Mouse (Mus musculus) hindbrain, embryonic 11.5 days (tissue): ENCODE results near the gene Wwc1. TPM values are rescaled to one million over a fixed set of nuclear protein-coding genes. Genes with fewer than 3 reads are reported as not detected.

Experiments used
- ATAC-seq: fragments of 200-750 bp; cut with Nextera tagmentation; 2 replicates; pipeline ENCODE4 v1.8.0; 2017; ENCODE audit warnings: mild to moderate bottlenecking, moderate TSS enrichment, moderate library complexity; ENCODE audit not compliant: low FRiP score
- DNase-seq: peaks from one replicate; pipeline ENCODE4 v3.0.0-alpha.2; 2015; ENCODE audit warnings: low spot score
- H3K27ac ChIP-seq: fragments of 300-500 bp; sonication (generic); 2 replicates; pipeline ENCODE4 v1.5.1; 2014; ENCODE audit warnings: mild to moderate bottlenecking, low read depth, low read length
- H3K27me3 ChIP-seq: fragments of 300-500 bp; sonication (generic); 2 replicates; pipeline ENCODE4 v1.6.1; 2014; ENCODE audit warnings: mild to moderate bottlenecking, low read length, moderate library complexity, mixed read lengths; ENCODE audit not compliant: control insufficient read depth, insufficient read depth
- H3K36me3 ChIP-seq: fragments of 300-500 bp; sonication (generic); 2 replicates; pipeline ENCODE4 v1.6.1; 2014; ENCODE audit warnings: mild to moderate bottlenecking, low read length, moderate library complexity, mixed read lengths; ENCODE audit not compliant: control insufficient read depth, insufficient read depth
- H3K4me1 ChIP-seq: fragments of 300-500 bp; sonication (generic); replicated peaks from 2 replicates; pipeline ENCODE4 v1.6.1; 2014; ENCODE audit warnings: low read length, mixed read lengths; ENCODE audit not compliant: control insufficient read depth, insufficient read depth
- H3K4me2 ChIP-seq: fragments of 300-500 bp; sonication (generic); replicated peaks from 2 replicates; pipeline ENCODE4 v1.6.1; 2014; ENCODE audit warnings: mild to moderate bottlenecking, low read depth, low read length
- H3K4me3 ChIP-seq: fragments of 300-500 bp; sonication (generic); 2 replicates; pipeline ENCODE4 v1.5.1; 2014; ENCODE audit warnings: low read depth, low read length
- H3K9ac ChIP-seq: fragments of 300-500 bp; sonication (generic); 2 replicates; pipeline ENCODE4 v1.6.1; 2014; ENCODE audit warnings: low read depth, low read length
- H3K9me3 ChIP-seq: fragments of 300-500 bp; sonication (generic); 2 replicates; pipeline ENCODE4 v1.6.1; 2016; ENCODE audit warnings: low read length; ENCODE audit not compliant: control insufficient read depth
- WGBS: fragments of 180-500 bp; shearing (Covaris S2); extraction: QIAGEN DNeasy Blood & Tissue Kit; methylation state at CpG from one replicate; pipeline ENCODE4 v1.1.7; 2014; 5-methylcytosine and 5-hydroxymethylcytosine counted together
- polyA plus RNA-seq: library from polyadenylated mRNA; unstranded; fragments of >200 nt; fragmentation: Nextera tagmentation; extraction: Ambion mirVana; gene quantifications from 2 replicates; pipeline ENCODE4 v1.2.1, GENCODE M21; 2014

Gene Wwc1
- polyA plus RNA-seq, 1 experiment from 2014 or later: 7.0 TPM

DNA sequence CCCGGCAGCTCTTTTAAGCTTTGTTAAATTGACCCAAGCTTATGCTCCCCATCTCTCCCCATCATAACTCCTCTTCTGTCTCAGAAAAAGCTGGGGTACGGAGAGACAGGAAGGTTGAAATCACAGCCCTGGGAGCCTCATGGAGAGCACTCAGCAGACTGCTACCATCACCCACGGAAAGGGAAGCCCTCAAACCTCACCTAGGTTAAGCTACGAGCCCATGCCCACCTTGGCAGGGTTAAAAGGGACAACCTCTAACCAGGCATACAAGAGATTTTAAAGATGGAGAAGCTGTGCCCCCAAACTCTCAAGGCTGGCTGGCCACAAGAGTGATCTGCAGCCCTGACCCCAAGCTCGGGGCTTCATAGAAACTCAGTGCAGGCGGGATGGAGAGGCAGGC lies 3.2 kb downstream of the Wwc1 start:
- no peak overlapping the region for H3K4me3 ChIP-seq
- no peak for ATAC-seq
- H3K4me1 ChIP-seq: peaks cover 20% of the 10 kb centered on the region

DNA sequence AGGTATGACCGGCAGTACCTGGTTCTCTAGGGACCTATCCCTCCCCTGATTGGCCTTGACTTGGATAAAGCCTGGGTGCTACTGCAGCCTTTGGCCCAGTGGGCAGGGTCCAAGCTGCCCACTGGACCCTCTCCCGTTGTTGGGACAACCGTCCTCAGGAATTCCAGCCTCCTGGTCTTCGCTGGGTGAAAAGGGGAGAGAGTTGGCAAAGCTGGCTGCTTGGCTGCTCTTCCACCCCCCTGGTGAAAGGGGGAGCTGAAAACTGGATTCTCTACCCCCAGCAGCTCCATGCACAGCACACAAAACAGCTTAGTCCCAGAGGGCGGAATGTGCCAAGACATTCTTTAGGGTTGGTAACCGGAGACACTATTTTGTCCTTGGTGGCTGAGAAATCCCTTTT lies 3.8 kb downstream of the Wwc1 start:
- no peaks in the 10 kb centered on the region for H3K9me3 ChIP-seq
- H3K27me3 ChIP-seq: no peaks in the 10 kb centered on the region
- no peak overlapping the region for H3K4me3 ChIP-seq
- peaks cover 21% of the 10 kb centered on the region for H3K4me1 ChIP-seq
- no peaks in the 10 kb centered on the region for H3K36me3 ChIP-seq
- H3K9ac ChIP-seq: no peak overlapping the region
- H3K4me2 ChIP-seq: no peak overlapping the region
- ATAC-seq (no peak), DNase-seq (no peak)
- 26% methylated on average over 6 of the region's 6 CpGs for WGBS
- no peak overlapping the region for H3K27ac ChIP-seq

More for the DNA sequence above, 3.2 kb downstream of the Wwc1 start:
- 43% methylated on average over 6 of the region's 6 CpGs for WGBS
- no peaks in the 10 kb centered on the region for H3K36me3 ChIP-seq
- peak overlapping the region; percentile 20; the same call in 1 of the 2 replicates for H3K4me2 ChIP-seq
- H3K27me3 ChIP-seq: no peaks in the 10 kb centered on the region
- no peak for DNase-seq
- H3K9me3 ChIP-seq: no peaks in the 10 kb centered on the region
- no peak overlapping the region for H3K27ac ChIP-seq
- no peak overlapping the region for H3K9ac ChIP-seq

DNA sequence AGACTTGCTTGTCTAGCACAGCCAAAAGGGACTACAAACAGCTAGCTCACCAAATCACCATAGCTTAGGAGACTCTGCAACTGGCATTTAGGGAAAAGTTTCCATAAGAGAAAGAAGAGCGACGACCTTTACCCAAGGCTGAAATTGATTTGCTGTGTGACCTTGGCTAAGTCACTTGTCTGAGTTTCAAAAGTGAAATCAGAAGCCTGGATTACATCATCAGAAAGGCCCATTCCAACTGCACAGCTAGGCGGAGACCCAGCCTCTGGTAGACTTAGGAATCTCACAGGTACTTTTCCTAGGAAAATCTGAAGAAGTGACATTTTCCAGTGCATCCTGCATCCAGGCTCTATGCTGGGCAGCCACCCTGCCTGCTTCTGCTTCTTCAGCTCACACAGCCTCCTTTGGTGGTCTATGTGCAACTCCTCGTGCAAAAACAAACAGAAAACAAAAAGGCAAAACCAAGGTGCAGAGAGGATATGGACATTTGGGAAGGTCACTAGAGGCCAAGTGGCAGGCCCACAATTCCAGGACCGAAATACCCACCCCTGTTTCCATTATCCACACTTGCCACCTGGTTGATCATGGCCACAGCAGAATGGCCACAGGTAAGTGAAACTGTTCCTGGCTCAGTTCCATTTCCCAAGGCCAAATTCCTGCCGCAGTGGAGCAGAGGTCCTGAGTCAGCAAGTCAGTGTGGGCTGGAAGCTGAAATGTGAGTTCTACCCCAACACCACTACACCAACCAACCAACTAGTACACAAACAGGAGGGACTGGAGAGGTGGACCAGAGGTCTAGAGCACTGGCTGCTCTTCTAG lies 5.5 kb downstream of the Wwc1 start:
- H3K27ac ChIP-seq: no peak overlapping the region
- H3K36me3 ChIP-seq: no peaks in the 10 kb centered on the region
- H3K9ac ChIP-seq: no peak overlapping the region
- H3K9me3 ChIP-seq: no peaks in the 10 kb centered on the region
- no peak overlapping the region for H3K4me2 ChIP-seq
- no peak for ATAC-seq
- H3K27me3 ChIP-seq: no peaks in the 10 kb centered on the region
- 84% methylated on average over 6 of the region's 6 CpGs for whole genome bisulfite sequencing
- peaks cover 21% of the 10 kb centered on the region for H3K4me1 ChIP-seq
- no peak overlapping the region for H3K4me3 ChIP-seq
- no peak for DNase-seq

DNA sequence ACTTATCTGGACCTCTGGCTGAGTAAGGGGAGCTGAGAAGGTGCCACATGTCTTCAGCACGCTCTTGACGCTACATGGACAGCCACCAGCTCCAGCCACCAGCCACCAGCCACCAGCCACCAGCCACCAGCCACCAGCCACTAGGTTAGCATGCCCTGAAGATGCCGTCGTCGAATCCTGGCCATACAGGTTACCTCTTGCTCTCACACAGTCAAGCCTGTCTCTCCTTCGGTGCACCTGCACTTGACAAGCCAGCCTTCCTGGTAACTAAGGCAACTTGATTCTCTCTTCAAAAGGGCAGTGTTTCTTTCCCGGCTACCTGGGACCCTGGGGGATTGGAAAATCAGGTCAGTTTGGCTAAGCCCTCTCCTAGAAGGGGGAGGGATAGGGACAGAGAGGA lies 7.2 kb downstream of the Wwc1 start:
- DNase-seq (no peak), ATAC-seq (no peak)
- 29% methylated on average over 7 of the region's 7 CpGs for WGBS
- Histone ChIP-seq H3K4me2 (no peak overlapping the region), H3K9ac (no peak overlapping the region), H3K4me1 (peaks cover 17% of the 10 kb centered on the region), H3K4me3 (no peak overlapping the region), H3K27ac (peak overlapping the region; percentile 48; the same call in 1 of the 2 replicates), H3K36me3 (no peaks in the 10 kb centered on the region), H3K27me3 (no peaks in the 10 kb centered on the region), H3K9me3 (no peaks in the 10 kb centered on the region)

DNA sequence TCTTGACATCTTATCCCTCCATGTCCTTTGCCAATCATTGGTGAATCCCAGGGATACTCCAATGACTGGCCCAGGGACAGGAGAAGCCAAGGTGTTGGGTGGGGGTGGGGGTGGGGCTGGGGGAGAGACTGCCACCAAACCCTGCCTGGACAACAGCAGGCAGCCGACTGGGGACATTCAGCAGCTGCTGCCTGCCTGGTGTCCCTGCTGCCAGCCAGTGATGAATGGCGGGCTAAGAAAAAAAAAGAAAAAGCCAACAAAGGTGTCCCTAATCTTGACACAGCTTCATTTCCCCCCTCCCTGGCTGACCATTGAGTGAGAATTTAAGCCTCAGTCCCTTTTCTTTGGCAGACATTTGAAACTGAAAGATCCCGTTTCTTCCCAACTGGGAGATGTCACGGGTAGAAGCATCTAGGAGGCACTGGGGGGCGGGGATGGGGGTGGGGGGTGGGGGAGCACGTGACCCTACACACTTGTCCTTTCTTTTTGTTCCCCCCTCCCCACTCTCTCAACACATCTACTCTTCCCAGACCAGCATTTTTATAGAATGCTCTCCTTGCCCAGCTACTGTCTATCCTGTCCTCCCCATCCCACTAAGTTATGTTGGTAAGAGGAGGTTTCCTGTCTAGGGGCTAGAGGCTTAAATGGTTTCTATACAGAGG lies 7.9 kb downstream of the Wwc1 start:
- H3K27me3 ChIP-seq: no peaks in the 10 kb centered on the region
- H3K9ac ChIP-seq: no peak overlapping the region
- H3K9me3 ChIP-seq: no peaks in the 10 kb centered on the region
- peaks cover 17% of the 10 kb centered on the region for H3K4me1 ChIP-seq
- WGBS: 3% methylated on average over 6 of the region's 6 CpGs
- no peak overlapping the region for H3K4me3 ChIP-seq
- DNase-seq (peak; percentile 44), ATAC-seq (peak; percentile 62)
- H3K4me2 ChIP-seq: no peak overlapping the region
- no peaks in the 10 kb centered on the region for H3K36me3 ChIP-seq
- peak overlapping the region; percentile 43 for H3K27ac ChIP-seq

DNA sequence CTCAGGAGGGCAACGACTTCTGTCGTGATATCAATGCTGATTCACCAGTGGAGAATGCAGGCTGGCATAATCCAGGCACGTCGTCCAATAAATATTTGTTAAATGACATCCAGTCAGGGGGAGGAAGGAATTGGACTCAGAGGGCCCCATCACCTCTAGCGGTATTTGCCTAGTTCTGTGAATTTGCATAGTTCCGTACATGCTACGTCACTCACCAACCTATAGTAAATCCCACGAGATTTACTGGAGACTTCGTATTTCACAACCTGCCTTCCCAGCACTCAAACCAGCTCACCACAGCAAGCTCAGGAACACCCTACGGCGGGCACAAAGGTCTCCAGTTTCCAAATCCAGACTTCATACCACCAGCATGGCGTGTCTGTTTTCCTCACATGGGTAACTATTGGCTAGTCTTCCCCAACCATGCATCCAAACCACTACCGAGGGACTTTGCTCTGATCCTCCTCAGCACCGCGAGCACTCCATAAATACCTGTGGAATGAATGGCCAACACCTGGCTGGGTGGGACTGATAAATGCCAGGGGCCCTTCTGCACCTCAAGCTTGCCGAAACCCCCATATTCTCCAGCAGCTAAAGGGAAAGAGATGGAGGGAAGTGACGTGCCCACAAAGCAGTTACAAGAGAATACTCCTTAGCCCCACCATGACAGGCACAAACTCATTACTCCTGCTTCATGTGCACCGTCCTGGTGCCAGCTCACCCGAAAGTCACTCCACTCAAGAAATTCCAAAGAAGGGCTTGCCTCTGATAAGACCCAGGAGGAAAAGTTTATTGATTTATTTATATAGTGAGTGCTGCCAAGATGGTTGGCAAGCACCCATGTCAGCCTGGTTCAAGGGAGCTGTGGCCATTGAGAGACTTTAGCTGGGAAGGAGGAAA lies 9.3 kb downstream of the Wwc1 start:
- Histone ChIP-seq H3K4me1 (peaks cover 13% of the 10 kb centered on the region), H3K4me3 (no peak overlapping the region), H3K9me3 (no peaks in the 10 kb centered on the region), H3K27me3 (no peaks in the 10 kb centered on the region), H3K4me2 (no peak overlapping the region), H3K36me3 (no peaks in the 10 kb centered on the region), H3K9ac (no peak overlapping the region), H3K27ac (no peak overlapping the region)
- no peak for ATAC-seq
- no peak for DNase-seq
- WGBS: 92% methylated on average over 19 of the region's 19 CpGs

DNA sequence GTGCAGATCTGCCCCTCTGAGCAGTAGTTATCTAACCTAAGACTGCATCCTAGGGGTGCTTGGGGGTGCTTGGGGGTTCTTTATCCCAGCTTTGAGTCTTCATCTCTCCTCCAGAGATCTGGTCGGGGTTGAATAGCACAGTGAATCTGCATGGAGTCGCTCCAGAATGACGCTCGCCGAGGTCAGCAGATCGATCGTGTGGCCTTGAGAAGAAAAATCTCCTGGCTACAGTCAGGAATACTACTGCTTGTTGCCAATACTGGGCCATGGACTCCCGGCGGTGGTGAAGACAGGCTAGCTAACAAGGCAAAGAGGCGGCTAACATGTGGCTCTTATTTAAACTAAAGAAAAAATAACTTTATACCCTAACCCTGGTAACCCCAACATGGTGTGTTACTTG lies 12.0 kb downstream of the Wwc1 start:
- Histone ChIP-seq H3K4me1 (peaks cover 8% of the 10 kb centered on the region), H3K4me3 (no peak overlapping the region), H3K36me3 (no peaks in the 10 kb centered on the region), H3K9me3 (0 out of 2 replicates have a peak, but pooled peaks cover 2% of the 10 kb centered on the region), H3K4me2 (no peak overlapping the region), H3K27ac (no peak overlapping the region), H3K27me3 (no peaks in the 10 kb centered on the region), H3K9ac (no peak overlapping the region)
- no peak for DNase-seq
- 92% methylated on average over 10 of the region's 10 CpGs for WGBS
- no peak for ATAC-seq

DNA sequence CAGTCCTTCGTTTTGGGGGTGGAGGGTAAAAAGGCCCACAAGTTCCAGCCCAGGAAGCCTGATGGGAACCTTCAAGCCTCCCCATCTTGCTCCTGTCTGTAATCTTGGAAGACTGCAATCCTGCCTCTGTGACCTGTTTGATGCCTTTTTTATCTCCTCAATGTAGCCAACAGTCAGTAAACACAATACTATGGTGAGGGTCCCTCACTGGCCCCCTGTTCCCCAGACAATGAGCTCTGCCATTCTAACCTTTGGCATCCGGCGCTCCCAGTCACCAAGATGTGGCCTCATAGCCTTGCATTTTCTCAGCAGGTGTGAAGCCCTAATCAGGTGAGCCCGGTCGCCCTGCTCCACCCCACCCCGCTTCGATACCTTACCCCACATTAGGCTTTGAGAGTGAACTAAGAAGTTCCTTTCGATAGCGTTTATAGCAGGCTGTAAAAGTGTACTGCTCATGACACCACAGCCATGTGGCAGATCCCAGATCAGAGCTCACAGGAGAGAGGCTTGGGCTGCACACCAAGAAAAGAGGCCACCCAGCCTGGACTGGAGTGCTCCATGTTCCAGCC lies 16.3 kb downstream of the Wwc1 start:
- DNase-seq (no peak), ATAC-seq (no peak)
- 86% methylated on average over 9 of the region's 9 CpGs for WGBS

More for the DNA sequence above, 16.3 kb downstream of the Wwc1 start:
- H3K36me3 ChIP-seq: no peaks in the 10 kb centered on the region
- no peak overlapping the region for H3K9ac ChIP-seq
- 0 out of 2 replicates have a peak, but pooled peaks cover 2% of the 10 kb centered on the region for H3K9me3 ChIP-seq
- no peak overlapping the region for H3K4me2 ChIP-seq
- no peak overlapping the region for H3K27ac ChIP-seq
- no peaks in the 10 kb centered on the region for H3K27me3 ChIP-seq
- no peaks in the 10 kb centered on the region for H3K4me1 ChIP-seq
- H3K4me3 ChIP-seq: no peak overlapping the region
